Mouse (Mus musculus) neural tube, embryonic 14.5 days (tissue): ENCODE data around the gene Stat6. TPM values are rescaled to one million over a fixed set of nuclear protein-coding genes. Genes with fewer than 3 reads are reported as not detected.

Experiments used
- ATAC-seq: fragments of 200-750 bp; cut with Nextera tagmentation; 2 replicates; pipeline ENCODE4 v1.8.0; 2017; ENCODE audit warnings: low read depth, mild to moderate bottlenecking, moderate TSS enrichment, moderate library complexity
- H3K27ac ChIP-seq: fragments of 300-500 bp; sonication (generic); 2 replicates; pipeline ENCODE4 v1.5.1; 2014; ENCODE audit warnings: low read depth, mild to moderate bottlenecking, control low read depth, low read length, moderate library complexity, mixed read lengths
- H3K27me3 ChIP-seq: fragments of 300-500 bp; sonication (generic); 2 replicates; pipeline ENCODE4 v1.6.1; 2014; ENCODE audit warnings: low read length; ENCODE audit not compliant: control insufficient read depth, insufficient read depth
- H3K36me3 ChIP-seq: fragments of 300-500 bp; sonication (generic); 2 replicates; pipeline ENCODE4 v1.6.1; 2014; ENCODE audit warnings: low read length, mixed read lengths; ENCODE audit not compliant: control insufficient read depth, insufficient read depth
- H3K4me1 ChIP-seq: fragments of 300-500 bp; sonication (generic); 2 replicates; pipeline ENCODE4 v1.6.1; 2014; ENCODE audit warnings: low read length; ENCODE audit not compliant: control insufficient read depth, insufficient read depth
- H3K4me2 ChIP-seq: fragments of 300-500 bp; sonication (generic); 2 replicates; pipeline ENCODE4 v1.6.1; 2014; ENCODE audit warnings: mild to moderate bottlenecking, low read depth, low read length, control low read depth
- H3K4me3 ChIP-seq: fragments of 300-500 bp; sonication (generic); 2 replicates; pipeline ENCODE4 v1.5.1; 2014; ENCODE audit warnings: low read depth, low read length, control low read depth, mixed read lengths
- H3K9ac ChIP-seq: fragments of 300-500 bp; sonication (generic); replicated peaks from 2 replicates; pipeline ENCODE4 v1.6.1; 2014; ENCODE audit warnings: low read depth, mild to moderate bottlenecking, control low read depth, low read length, mixed read lengths
- H3K9me3 ChIP-seq: fragments of 300-500 bp; sonication (generic); 2 replicates; pipeline ENCODE4 v1.6.1; 2016; ENCODE audit warnings: low read length; ENCODE audit not compliant: control insufficient read depth
- WGBS: fragments of 180-500 bp; shearing (Covaris S2); extraction: QIAGEN DNeasy Blood & Tissue Kit; methylation state at CpG from one replicate; pipeline ENCODE4 v1.1.7; 2014; 5-methylcytosine and 5-hydroxymethylcytosine counted together
- polyA plus RNA-seq: library from polyadenylated mRNA; unstranded; fragments of >200 nt; fragmentation: Nextera tagmentation; extraction: Ambion mirVana; gene quantifications from 2 replicates; pipeline ENCODE4 v1.2.1, GENCODE M21; 2014

Gene Stat6
- polyA plus RNA-seq, 1 experiment from 2014 or later: 1.8 TPM

- Histone ChIP-seq H3K27ac (no peak overlapping the region; the same call in 1 of the 2 replicates), H3K4me3 (peak overlapping the region; percentile 43), H3K4me1 (peaks cover 14% of the 10 kb centered on the region; the same call in 1 of the 2 replicates), H3K27me3 (peaks cover 45% of the 10 kb centered on the region), H3K9me3 (no peaks in the 10 kb centered on the region), H3K4me2 (peak overlapping the region; percentile 71), H3K36me3 (no peaks in the 10 kb centered on the region), H3K9ac (peak overlapping the region; percentile 41; the same call in 1 of the 2 replicates)
- ATAC-seq: no peak
- 2% methylated on average over 14 of the region's 14 CpGs for WGBS
These were observed 22.8 kb downstream of the Stat6 start for GRCm38 (mm10) chr10:127665366-127666181.

- 1% methylated on average over 63 of the region's 73 CpGs for WGBS
- H3K27me3 ChIP-seq: peaks cover 37% of the 10 kb centered on the region
- H3K4me2 ChIP-seq: peak within 1 kb of the TSS; percentile 71
- H3K36me3 ChIP-seq: no peaks in the 10 kb centered on the region
- peaks cover 14% of the 10 kb centered on the region; the same call in 1 of the 2 replicates for H3K4me1 ChIP-seq
- H3K9me3 ChIP-seq: no peaks in the 10 kb centered on the region
- peak within 1 kb of the TSS; percentile 53; the same call in 1 of the 2 replicates for H3K27ac ChIP-seq
- H3K4me3 ChIP-seq: peak within 1 kb of the TSS; percentile 43
- peak; percentile 47 for ATAC-seq
- H3K9ac ChIP-seq: peak within 1 kb of the TSS; percentile 41
These were observed 23.9 kb downstream of the Stat6 start, which contains the start of gene Nemp1 for GRCm38 (mm10) chr10:127666501-127667268. Nemp1 (plus strand) TSS chr10:127666901.

- no peaks in the 10 kb centered on the region for H3K36me3 ChIP-seq
- ATAC-seq: peak; percentile 29; the same call in 1 of the 2 replicates
- peak overlapping the region; percentile 51; the same call in 1 of the 2 replicates for H3K9ac ChIP-seq
- peak overlapping the region; percentile 56; the same call in 1 of the 2 replicates for H3K27ac ChIP-seq
- H3K4me1 ChIP-seq: peaks cover 11% of the 10 kb centered on the region; the same call in 1 of the 2 replicates
- peak overlapping the region; percentile 71 for H3K4me2 ChIP-seq
- peaks cover 37% of the 10 kb centered on the region for H3K27me3 ChIP-seq
- peak overlapping the region; percentile 43 for H3K4me3 ChIP-seq
- H3K9me3 ChIP-seq: no peaks in the 10 kb centered on the region
- WGBS: 2% methylated on average over 34 of the region's 35 CpGs
These were observed 24.7 kb downstream of the Stat6 start for GRCm38 (mm10) chr10:127667269-127668092.

- Histone ChIP-seq H3K4me3 (peak within 1 kb of the TSS; percentile 43), H3K9me3 (no peaks in the 10 kb centered on the region), H3K27me3 (peaks cover 29% of the 10 kb centered on the region), H3K4me2 (peak within 1 kb of the TSS; percentile 71), H3K4me1 (peaks cover 11% of the 10 kb centered on the region; the same call in 1 of the 2 replicates), H3K9ac (peak within 1 kb of the TSS; percentile 51), H3K36me3 (no peaks in the 10 kb centered on the region), H3K27ac (peak within 1 kb of the TSS; percentile 56; the same call in 1 of the 2 replicates)
- ATAC-seq: 0 out of 2 replicates have a peak, but pooled peaks have one; percentile 27
- WGBS: 2% methylated on average over 39 of the region's 40 CpGs
These were observed 25.6 kb downstream of the Stat6 start, which contains the start of gene Nab2 for GRCm38 (mm10) chr10:127668093-127669050. Nab2 (minus strand) TSS chr10:127668568.

GRCm38 (mm10) chr10:127669170-127669569 is 26.4 kb downstream of the Stat6 start:
- 19% methylated on average over 7 of the region's 7 CpGs for WGBS
- no peaks in the 10 kb centered on the region for H3K9me3 ChIP-seq
- no peak overlapping the region for H3K9ac ChIP-seq
- ATAC-seq: no peak
- no peak overlapping the region for H3K4me3 ChIP-seq
- H3K4me1 ChIP-seq: peaks cover 11% of the 10 kb centered on the region; the same call in 1 of the 2 replicates
- no peak overlapping the region for H3K27ac ChIP-seq
- H3K4me2 ChIP-seq: peak overlapping the region; percentile 71; the same call in 1 of the 2 replicates
- H3K36me3 ChIP-seq: no peaks in the 10 kb centered on the region
- H3K27me3 ChIP-seq: peaks cover 22% of the 10 kb centered on the region

- no peak overlapping the region for H3K4me2 ChIP-seq
- H3K27me3 ChIP-seq: peaks cover 17% of the 10 kb centered on the region
- ATAC-seq: no peak
- no peak overlapping the region for H3K27ac ChIP-seq
- H3K4me3 ChIP-seq: no peak overlapping the region
- no peaks in the 10 kb centered on the region for H3K9me3 ChIP-seq
- H3K36me3 ChIP-seq: no peaks in the 10 kb centered on the region
- H3K9ac ChIP-seq: no peak overlapping the region
- H3K4me1 ChIP-seq: peaks cover 11% of the 10 kb centered on the region; the same call in 1 of the 2 replicates
- 94% methylated on average over 2 of the region's 2 CpGs for WGBS
These were observed 27.4 kb downstream of the Stat6 start for GRCm38 (mm10) chr10:127670185-127670584.

GRCm38 (mm10) chr10:127671276-127671675 is 28.5 kb downstream of the Stat6 start:
- no peak overlapping the region for H3K4me2 ChIP-seq
- WGBS: 39% methylated on average over 2 of the region's 2 CpGs
- H3K4me1 ChIP-seq: peaks cover 10% of the 10 kb centered on the region; the same call in 1 of the 2 replicates
- ATAC-seq: no peak
- H3K9ac ChIP-seq: no peak overlapping the region
- no peak overlapping the region for H3K27ac ChIP-seq
- H3K9me3 ChIP-seq: no peaks in the 10 kb centered on the region
- H3K27me3 ChIP-seq: peaks cover 6% of the 10 kb centered on the region; the same call in 1 of the 2 replicates
- H3K4me3 ChIP-seq: no peak overlapping the region
- H3K36me3 ChIP-seq: no peaks in the 10 kb centered on the region
